Mouse (Mus musculus) bone marrow, adult 2 months (tissue): ENCODE measurements around the gene 9130213A22Rik.

ENCODE experiments used
- CTCF ChIP-seq: fragments of 200-500 bp; IDR thresholded peaks from 2 replicates; pipeline ENCODE4 v1.5.1; 2011; ENCODE audit warnings: low read length, control low read depth; ENCODE audit not compliant: control insufficient read depth, insufficient read depth
- POLR2A ChIP-seq: fragments of 200-500 bp; IDR thresholded peaks from 2 replicates; pipeline ENCODE4 v1.6.1; 2011; ENCODE audit warnings: low read depth, mild to moderate bottlenecking, control low read depth, low read length, borderline replicate concordance; ENCODE audit not compliant: control insufficient read depth

- TF ChIP-seq CTCF: no peak
- no peak for TF ChIP-seq POLR2A
Measured at GRCm38 (mm10) chr11:69104487-69104886, 17.9 kb downstream of the 9130213A22Rik start.
